Mouse (Mus musculus) MEL (cell line): ENCODE data around the gene Sugp1. TPM values are rescaled to one million over a fixed set of nuclear protein-coding genes. Genes with fewer than 3 reads are reported as not detected.

Source experiments
- DNase-seq: peaks from one replicate; pipeline ENCODE4 v3.0.0; 2011; ENCODE audit warnings: low read depth, low spot score
- H3K27ac ChIP-seq: 2 replicates; pipeline ENCODE4 v1.5.1; 2012; ENCODE audit warnings: low read depth, mild to moderate bottlenecking, control low read depth, low read length, moderate library complexity; ENCODE audit not compliant: control insufficient read depth
- H3K27me3 ChIP-seq, 2 experiments: fragments of 150-350 bp in 1 of 2; sonication (generic) in 1 of 2; 2 replicates each; pipeline ENCODE4 v1.6.1; 2012; ENCODE audit warnings: low read length in 2 of 2, mild to moderate bottlenecking in 2 of 2, improper control_type of control experiment in 1 of 2, moderate library complexity in 1 of 2; ENCODE audit not compliant: insufficient read depth in 2 of 2, control insufficient read depth in 1 of 2
- H3K36me3 ChIP-seq, 2 experiments: 2 replicates each; pipeline ENCODE4 v1.6.1; 2012 to 2014; ENCODE audit warnings: low read length in 2 of 2, improper control_type of control experiment in 1 of 2, inconsistent platforms in 1 of 2, mild to moderate bottlenecking in 1 of 2; ENCODE audit not compliant: insufficient read depth in 2 of 2, control insufficient read depth in 1 of 2
- H3K4me1 ChIP-seq, 2 experiments: fragments of 150-350 bp in 1 of 2; sonication (generic) in 1 of 2; 2 replicates each; pipeline ENCODE4 v1.6.1; 2012; ENCODE audit warnings: low read length in 2 of 2, improper control_type of control experiment in 1 of 2, mild to moderate bottlenecking in 1 of 2; ENCODE audit not compliant: insufficient read depth in 2 of 2, control insufficient read depth in 1 of 2
- H3K4me3 ChIP-seq, 2 experiments: fragments of 150-350 bp in 1 of 2; sonication (generic) in 1 of 2; 2 replicates each; pipeline ENCODE4 v1.5.1; 2012; ENCODE audit warnings: low read depth in 2 of 2, low read length in 2 of 2, mild to moderate bottlenecking in 2 of 2, moderate library complexity in 2 of 2, control low read depth in 1 of 2, improper control_type of control experiment in 1 of 2; ENCODE audit not compliant: control insufficient read depth in 1 of 2, insufficient read depth in 1 of 2
- H3K79me2 ChIP-seq: 2 replicates; pipeline ENCODE4 v1.6.1; 2012; ENCODE audit warnings: mild to moderate bottlenecking, low read length, moderate library complexity; ENCODE audit not compliant: control insufficient read depth, poor library complexity, insufficient read depth
- H3K9ac ChIP-seq: 2 replicates; pipeline ENCODE4 v1.6.1; 2012; ENCODE audit warnings: low read depth, mild to moderate bottlenecking, control low read depth, low read length, moderate library complexity; ENCODE audit not compliant: control insufficient read depth, poor library complexity, severe bottlenecking
- H3K9me3 ChIP-seq: fragments of 150-350 bp; sonication (generic); replicated peaks from 2 replicates; pipeline ENCODE4 v1.6.1; 2012; ENCODE audit warnings: mild to moderate bottlenecking, low read length, improper control_type of control experiment, moderate library complexity; ENCODE audit not compliant: insufficient read depth
- CHD1 ChIP-seq: IDR thresholded peaks from 2 replicates; pipeline ENCODE4 v1.6.1; 2012; ENCODE audit warnings: low read depth, mild to moderate bottlenecking, inconsistent platforms, low read length, improper control_type of control experiment
- CHD2 ChIP-seq: IDR thresholded peaks from 2 replicates; pipeline ENCODE4 v1.6.1; 2011; ENCODE audit warnings: low read length, improper control_type of control experiment
- E2F4 ChIP-seq: IDR thresholded peaks from 2 replicates; pipeline ENCODE4 v1.6.1; 2011; ENCODE audit warnings: low read depth, low read length, improper control_type of control experiment, borderline replicate concordance
- EP300 ChIP-seq, 2 experiments: IDR thresholded peaks; 2 replicates each; pipeline ENCODE4 v1.6.1; 2011; ENCODE audit warnings: improper control_type of control experiment in 2 of 2, low read length in 2 of 2, low read depth in 1 of 2, mild to moderate bottlenecking in 1 of 2
- ETS1 ChIP-seq: IDR thresholded peaks from 2 replicates; pipeline ENCODE4 v1.6.1; 2012; ENCODE audit warnings: low read depth, mild to moderate bottlenecking, inconsistent platforms, low read length, improper control_type of control experiment, moderate library complexity
- GATA1 ChIP-seq: IDR thresholded peaks from 2 replicates; pipeline ENCODE4 v1.6.1; 2011; ENCODE audit warnings: low read depth, low read length, improper control_type of control experiment
- HCFC1 ChIP-seq: IDR thresholded peaks from 2 replicates; pipeline ENCODE4 v1.6.1; 2012; ENCODE audit warnings: low read depth, mild to moderate bottlenecking, inconsistent platforms, low read length, improper control_type of control experiment, moderate library complexity
- JUND ChIP-seq: IDR thresholded peaks from 2 replicates; pipeline ENCODE4 v1.6.1; 2011; ENCODE audit warnings: low read depth, mild to moderate bottlenecking, improper control_type of control experiment, low read length
- MAFK ChIP-seq: IDR thresholded peaks from 2 replicates; pipeline ENCODE4 v1.6.1; 2011; ENCODE audit warnings: low read depth, mild to moderate bottlenecking, low read length, improper control_type of control experiment, borderline replicate concordance
- MAX ChIP-seq: IDR thresholded peaks from 2 replicates; pipeline ENCODE4 v1.6.1; 2011; ENCODE audit warnings: low read length, improper control_type of control experiment
- MEF2A ChIP-seq: IDR thresholded peaks from 2 replicates; pipeline ENCODE4 v1.6.1; 2014; ENCODE audit warnings: low read depth, mild to moderate bottlenecking, inconsistent platforms, low read length, improper control_type of control experiment; ENCODE audit not compliant: poor library complexity, insufficient replicate concordance, severe bottlenecking; ENCODE audit errors: extremely low read depth
- MYB ChIP-seq: IDR thresholded peaks from 2 replicates; pipeline ENCODE4 v1.6.1; 2011; ENCODE audit warnings: mild to moderate bottlenecking, low read depth, low read length, improper control_type of control experiment
- MYC ChIP-seq: IDR thresholded peaks from 2 replicates; pipeline ENCODE4 v1.6.1; 2011; ENCODE audit warnings: low read depth, mild to moderate bottlenecking, low read length, improper control_type of control experiment, moderate library complexity
- POLR2AphosphoS5 ChIP-seq: IDR thresholded peaks from 2 replicates; pipeline ENCODE4 v1.6.1; 2012; ENCODE audit warnings: low read depth, borderline replicate concordance, mild to moderate bottlenecking, inconsistent platforms, low read length, moderate library complexity, mixed read lengths
- RAD21 ChIP-seq: IDR thresholded peaks from 2 replicates; pipeline ENCODE4 v1.6.1; 2011; ENCODE audit warnings: mild to moderate bottlenecking, low read depth, low read length, improper control_type of control experiment
- SIN3A ChIP-seq: IDR thresholded peaks from 2 replicates; pipeline ENCODE4 v1.6.1; 2012; ENCODE audit warnings: low read length, improper control_type of control experiment, inconsistent platforms
- SMC3 ChIP-seq: IDR thresholded peaks from 2 replicates; pipeline ENCODE4 v1.6.1; 2011; ENCODE audit warnings: low read depth, low read length, improper control_type of control experiment
- TAL1 ChIP-seq: IDR thresholded peaks from 2 replicates; pipeline ENCODE4 v1.6.1; 2012; ENCODE audit warnings: mild to moderate bottlenecking, inconsistent platforms, low read length, moderate library complexity, mixed read lengths
- TBP ChIP-seq: IDR thresholded peaks from 2 replicates; pipeline ENCODE4 v1.8.0; 2011; ENCODE audit warnings: low read depth, low read length, improper control_type of control experiment
- USF2 ChIP-seq, 2 experiments: IDR thresholded peaks; 2 replicates each; pipeline ENCODE4 v1.6.1; 2011 to 2012; ENCODE audit warnings: improper control_type of control experiment in 2 of 2, low read length in 2 of 2, borderline replicate concordance in 1 of 2, inconsistent platforms in 1 of 2, low read depth in 1 of 2, mild to moderate bottlenecking in 1 of 2; ENCODE audit not compliant: insufficient read depth in 1 of 2
- ZC3H11A ChIP-seq: IDR thresholded peaks from 2 replicates; pipeline ENCODE4 v1.6.1; 2012; ENCODE audit warnings: low read depth, mild to moderate bottlenecking, inconsistent platforms, low read length, improper control_type of control experiment
- ZKSCAN1 ChIP-seq: IDR thresholded peaks from 2 replicates; pipeline ENCODE4 v1.6.1; 2012; ENCODE audit warnings: low read depth, mild to moderate bottlenecking, inconsistent platforms, low read length, improper control_type of control experiment, moderate library complexity
- ZMIZ1 ChIP-seq: IDR thresholded peaks from 2 replicates; pipeline ENCODE4 v1.6.1; 2012; ENCODE audit warnings: low read depth, mild to moderate bottlenecking, inconsistent platforms, low read length, improper control_type of control experiment, moderate library complexity
- ZNF384 ChIP-seq: IDR thresholded peaks from 2 replicates; pipeline ENCODE4 v1.6.1; 2012; ENCODE audit warnings: low read depth, mild to moderate bottlenecking, inconsistent platforms, low read length, improper control_type of control experiment
- polyA plus RNA-seq, 2 experiments: library from polyadenylated mRNA; stranded (reverse) in 1 of 2; unstranded in 1 of 2; fragments of >175 nt in 1 of 2; fragments of >200 nt in 1 of 2; gene quantifications; 2 replicates each; pipeline versions ENCODE4 v1.2.1 to v1.2.4; 2012; ENCODE audit warnings: low replicate concordance in 2 of 2, low read depth in 1 of 2; ENCODE audit not compliant: insufficient read length in 2 of 2, insufficient read depth in 1 of 2, missing spikeins in 1 of 2
- total RNA-seq: library from RNA; depleted of rRNA; stranded (reverse); fragments of 300-350 nt; gene quantifications from 2 replicates; pipeline ENCODE4 v1.2.3, GENCODE M21; 2012

Sugp1 gene
- total and polyA plus RNA-seq, 3 experiments: 29.9 to 45.5 TPM; not detected in 1

GRCm38 (mm10) chr8:70092786-70093185, 50.2 kb downstream of the Sugp1 start (continued):
- TF ChIP-seq ZNF384: no peak

GRCm38 (mm10) chr8:70099276-70099675, 56.7 kb downstream of the Sugp1 start:
- Histone ChIP-seq H3K9ac (no peak overlapping the region), H3K9me3 (no peaks in the 10 kb centered on the region), H3K27ac (no peak overlapping the region), H3K79me2 (no peaks in the 10 kb centered on the region), H3K4me1 (peaks cover 0 to 4% of the 10 kb centered on the region in 2 experiments; a peak in 1 of 4 replicates), H3K36me3 (no peaks in the 10 kb centered on the region), H3K4me3 (no peak overlapping the region), H3K27me3 (peaks cover 0 to 2% of the 10 kb centered on the region in 2 experiments; a peak in 3 of 4 replicates)
- TF ChIP-seq SIN3A (no peak), TBP (no peak), ZC3H11A (no peak), CHD1 (no peak), RAD21 (no peak), POLR2AphosphoS5 (no peak), ZMIZ1 (no peak), TAL1 (no peak), JUND (no peak), GATA1 (no peak), ZKSCAN1 (no peak), HCFC1 (no peak), EP300 (IDR thresholded peaks at IDR 0.05; ENCODE audit: low read depth in 1 of 2, low read length in 2 of 2) (no peak), ETS1 (no peak), SMC3 (no peak), MAX (no peak), CHD2 (no peak)
- DNase-seq: no peak

- no peaks in the 10 kb centered on the region for H3K36me3 ChIP-seq
- peaks cover 0 to 2% of the 10 kb centered on the region in 2 experiments; a peak in 3 of 4 replicates for H3K27me3 ChIP-seq
- no peak for DNase-seq
Measured at GRCm38 (mm10) chr8:70100241-70100640, 57.6 kb downstream of the Sugp1 start.

More at GRCm38 (mm10) chr8:70100241-70100640, 57.6 kb downstream of the Sugp1 start:
- no peak overlapping the region for H3K27ac ChIP-seq
- peaks cover 0 to 4% of the 10 kb centered on the region in 2 experiments; a peak in 1 of 4 replicates for H3K4me1 ChIP-seq
- no peak overlapping the region for H3K4me3 ChIP-seq
- no peaks in the 10 kb centered on the region for H3K9me3 ChIP-seq
- H3K9ac ChIP-seq: no peak overlapping the region
- TF ChIP-seq USF2 (IDR thresholded peaks at IDR 0.05; ENCODE audit: borderline replicate concordance in 1 of 2, insufficient read depth in 1 of 2, low read depth in 1 of 2, low read length in 2 of 2) (no peak), MEF2A (no peak), MAFK (no peak), MYB (no peak), E2F4 (no peak), POLR2AphosphoS5 (no peak), MYC (no peak)
- H3K79me2 ChIP-seq: no peaks in the 10 kb centered on the region
